Mouse (Mus musculus) midbrain, embryonic 14.5 days (tissue): ENCODE data around the gene Pik3ap1. TPM values are rescaled to one million over a fixed set of nuclear protein-coding genes. Genes with fewer than 3 reads are reported as not detected.

Experiments
- ATAC-seq: fragments of 200-750 bp; cut with Nextera tagmentation; 2 replicates; pipeline ENCODE4 v1.8.0; 2017; ENCODE audit warnings: moderate number of reproducible peaks, moderate library complexity; ENCODE audit not compliant: low FRiP score, low TSS enrichment
- DNase-seq: peaks from one replicate; pipeline ENCODE4 v3.0.0-alpha.2; 2015
- H3K27ac ChIP-seq: fragments of 300-500 bp; sonication (generic); replicated peaks from 2 replicates; pipeline ENCODE4 v1.5.1; 2014; ENCODE audit warnings: mild to moderate bottlenecking, low read depth, low read length, moderate library complexity
- H3K27me3 ChIP-seq: fragments of 300-500 bp; sonication (generic); 2 replicates; pipeline ENCODE4 v1.6.1; 2014; ENCODE audit warnings: low read length, control low read depth, mixed read lengths; ENCODE audit not compliant: control insufficient read depth, insufficient read depth
- H3K36me3 ChIP-seq: fragments of 300-500 bp; sonication (generic); 2 replicates; pipeline ENCODE4 v1.6.1; 2014; ENCODE audit warnings: low read length, control low read depth; ENCODE audit not compliant: control insufficient read depth, insufficient read depth
- H3K4me1 ChIP-seq: fragments of 300-500 bp; sonication (generic); 2 replicates; pipeline ENCODE4 v1.6.1; 2014; ENCODE audit warnings: mild to moderate bottlenecking, antibody characterized with exemption, low read length, control low read depth; ENCODE audit not compliant: control insufficient read depth, insufficient read depth
- H3K4me2 ChIP-seq: fragments of 300-500 bp; sonication (generic); 2 replicates; pipeline ENCODE4 v1.6.1; 2014; ENCODE audit warnings: mild to moderate bottlenecking, low read length, moderate library complexity
- H3K4me3 ChIP-seq: fragments of 300-500 bp; sonication (generic); replicated peaks from 2 replicates; pipeline ENCODE4 v1.5.1; 2014; ENCODE audit warnings: low read depth, low read length
- H3K9ac ChIP-seq: fragments of 300-500 bp; sonication (generic); replicated peaks from 2 replicates; pipeline ENCODE4 v1.6.1; 2014; ENCODE audit warnings: mild to moderate bottlenecking, low read length, moderate library complexity
- H3K9me3 ChIP-seq: fragments of 300-500 bp; sonication (generic); 2 replicates; pipeline ENCODE4 v1.6.1; 2016; ENCODE audit warnings: low read length, control low read depth, mixed read lengths; ENCODE audit not compliant: control insufficient read depth
- WGBS: fragments of 180-500 bp; shearing (Covaris S2); extraction: QIAGEN DNeasy Blood & Tissue Kit; methylation state at CpG from one replicate; pipeline ENCODE4 v1.1.7; 2014; 5-methylcytosine and 5-hydroxymethylcytosine counted together
- polyA plus RNA-seq: library from polyadenylated mRNA; unstranded; fragments of >200 nt; fragmentation: Nextera tagmentation; extraction: Ambion mirVana; gene quantifications from 2 replicates; pipeline ENCODE4 v1.2.1, GENCODE M21; 2014

Gene Pik3ap1
- polyA plus RNA-seq, 1 experiment from 2014 or later = 2.9 TPM

- no peaks in the 10 kb centered on the region for H3K27me3 ChIP-seq
- H3K4me2 ChIP-seq = no peak overlapping the region
- H3K9ac ChIP-seq = no peak overlapping the region
- 97% methylated on average over 1 of the region's 1 CpGs for WGBS
- no peaks in the 10 kb centered on the region for H3K36me3 ChIP-seq
- ATAC-seq (no peak), DNase-seq (no peak)
- H3K4me1 ChIP-seq = no peaks in the 10 kb centered on the region
- H3K4me3 ChIP-seq = no peak overlapping the region
- H3K9me3 ChIP-seq = no peaks in the 10 kb centered on the region
- no peak overlapping the region for H3K27ac ChIP-seq
Measured at GRCm38 (mm10) chr19:41375096-41375495, 9.8 kb downstream of the Pik3ap1 start.

GRCm38 (mm10) chr19:41374658-41375057 lies 10.2 kb downstream of the Pik3ap1 start:
- no peak overlapping the region for H3K27ac ChIP-seq
- no peak overlapping the region for H3K4me3 ChIP-seq
- H3K4me2 ChIP-seq = no peak overlapping the region
- H3K27me3 ChIP-seq = no peaks in the 10 kb centered on the region
- no peaks in the 10 kb centered on the region for H3K9me3 ChIP-seq
- no peak for ATAC-seq
- H3K4me1 ChIP-seq = no peaks in the 10 kb centered on the region
- 91% methylated on average over 5 of the region's 5 CpGs for WGBS
- H3K9ac ChIP-seq = no peak overlapping the region
- no peak for DNase-seq
- H3K36me3 ChIP-seq = no peaks in the 10 kb centered on the region

GRCm38 (mm10) chr19:41372322-41372721 lies 12.6 kb downstream of the Pik3ap1 start:
- ATAC-seq = no peak
- WGBS = 94% methylated on average over 4 of the region's 4 CpGs
- Histone ChIP-seq H3K9ac (no peak overlapping the region), H3K4me1 (no peaks in the 10 kb centered on the region), H3K9me3 (no peaks in the 10 kb centered on the region), H3K4me3 (no peak overlapping the region), H3K27ac (no peak overlapping the region), H3K4me2 (no peak overlapping the region), H3K27me3 (no peaks in the 10 kb centered on the region), H3K36me3 (no peaks in the 10 kb centered on the region)
- DNase-seq = no peak

GRCm38 (mm10) chr19:41371373-41371772 lies 13.5 kb downstream of the Pik3ap1 start:
- Histone ChIP-seq H3K36me3 (no peaks in the 10 kb centered on the region), H3K4me1 (no peaks in the 10 kb centered on the region), H3K9ac (no peak overlapping the region), H3K4me2 (no peak overlapping the region), H3K27me3 (no peaks in the 10 kb centered on the region), H3K4me3 (no peak overlapping the region), H3K27ac (no peak overlapping the region), H3K9me3 (no peaks in the 10 kb centered on the region)
- 84% methylated on average over 4 of the region's 4 CpGs for WGBS
- DNase-seq (no peak), ATAC-seq (no peak)

- Histone ChIP-seq H3K9ac (no peak overlapping the region), H3K4me3 (no peak overlapping the region), H3K4me1 (no peaks in the 10 kb centered on the region), H3K27ac (no peak overlapping the region), H3K4me2 (no peak overlapping the region), H3K9me3 (no peaks in the 10 kb centered on the region), H3K27me3 (no peaks in the 10 kb centered on the region), H3K36me3 (no peaks in the 10 kb centered on the region)
- ATAC-seq (no peak), DNase-seq (no peak)
- WGBS = 84% methylated on average over 11 of the region's 11 CpGs
Measured at GRCm38 (mm10) chr19:41369557-41370460, 15.1 kb downstream of the Pik3ap1 start.

- no peak overlapping the region for H3K4me3 ChIP-seq
- ATAC-seq = no peak
- WGBS = 92% methylated on average over 9 of the region's 9 CpGs
Measured at GRCm38 (mm10) chr19:41366854-41367517, 17.9 kb downstream of the Pik3ap1 start.

GRCm38 (mm10) chr19:41366192-41366853 lies 18.6 kb downstream of the Pik3ap1 start:
- no peak overlapping the region for H3K27ac ChIP-seq
- H3K9me3 ChIP-seq = no peaks in the 10 kb centered on the region
- ATAC-seq = no peak
- no peak overlapping the region for H3K4me3 ChIP-seq
- H3K4me1 ChIP-seq = no peaks in the 10 kb centered on the region
- no peak overlapping the region for H3K9ac ChIP-seq
- no peak overlapping the region for H3K4me2 ChIP-seq
- no peak for DNase-seq
- H3K27me3 ChIP-seq = no peaks in the 10 kb centered on the region
- 92% methylated on average over 16 of the region's 16 CpGs for WGBS
- H3K36me3 ChIP-seq = no peaks in the 10 kb centered on the region

More at GRCm38 (mm10) chr19:41366854-41367517, 17.9 kb downstream of the Pik3ap1 start:
- Histone ChIP-seq H3K4me2 (no peak overlapping the region), H3K36me3 (no peaks in the 10 kb centered on the region), H3K4me1 (no peaks in the 10 kb centered on the region), H3K27me3 (no peaks in the 10 kb centered on the region), H3K9me3 (no peaks in the 10 kb centered on the region), H3K27ac (no peak overlapping the region), H3K9ac (no peak overlapping the region)
- no peak for DNase-seq

- ATAC-seq (no peak), DNase-seq (no peak)
- WGBS = 93% methylated on average over 5 of the region's 5 CpGs
Measured at GRCm38 (mm10) chr19:41365570-41365969, 19.3 kb downstream of the Pik3ap1 start.

More at GRCm38 (mm10) chr19:41365570-41365969, 19.3 kb downstream of the Pik3ap1 start:
- Histone ChIP-seq H3K9ac (no peak overlapping the region), H3K27me3 (no peaks in the 10 kb centered on the region), H3K4me3 (no peak overlapping the region), H3K36me3 (no peaks in the 10 kb centered on the region), H3K27ac (no peak overlapping the region), H3K4me1 (no peaks in the 10 kb centered on the region), H3K9me3 (no peaks in the 10 kb centered on the region), H3K4me2 (no peak overlapping the region)
